In genomic region chrX:166661043-166661718, GRCm38 (mm10) we compare ENCODE assay signal across 8 mouse cellular contexts.
DNase-seq lines count a peak whose midpoint lies in the region; ATAC-seq and TF ChIP-seq lines count a peak whose summit lies in the region.

No protein-coding gene starts in this region.

- DNase-seq in R1 (ENCODE audit: low read depth, low spot score): peak; percentile 90
- DNase-seq in cerebellum, postnatal 4 days (ENCODE audit: low spot score in 2 of 2): peak; percentile 4 to 27
- peak; percentile 65 for DNase-seq in gastrocnemius, adult 2 months
- DNase-seq in left cerebral cortex, adult 11 months (ENCODE audit: low spot score): peak; percentile 33
- DNase-seq in lung, postnatal 36 days: peak; percentile 86
- peak; percentile 64 to 69 for DNase-seq in right cerebral cortex, adult 2 months (ENCODE audit: low spot score in 2 of 2)
- DNase-seq in urinary bladder, postnatal 14 days (ENCODE audit: low spot score): peak; percentile 72

- TF ChIP-seq CTCF in gastrocnemius, adult 2 months (IDR thresholded peaks at IDR 0.05): peak; percentile 13; the same call in 1 of the 2 replicates

- peak overlapping the region; percentile 66 for H3K4me3 ChIP-seq in gastrocnemius, adult 2 months
- H3K4me3 ChIP-seq in hindbrain, embryonic 16.5 days (ENCODE audit: low read length): peak overlapping the region; percentile 20

- H3K27ac ChIP-seq in gastrocnemius, adult 2 months: peak overlapping the region; percentile 86
- peak overlapping the region; percentile 78 for H3K27ac ChIP-seq in hindbrain, embryonic 16.5 days (ENCODE audit: low read depth, low read length)

- no peaks in the 10 kb centered on the region for H3K9me3 ChIP-seq in hindbrain, embryonic 16.5 days (ENCODE audit: control insufficient read depth, low read length)

- H3K4me1 ChIP-seq in hindbrain, embryonic 16.5 days (ENCODE audit: control insufficient read depth, insufficient read depth, low read depth, low read length): no peaks in the 10 kb centered on the region

- H3K27me3 ChIP-seq in hindbrain, embryonic 16.5 days (replicated peaks; ENCODE audit: control insufficient read depth, insufficient read depth, low read length): 0 out of 2 replicates have a peak, but pooled peaks cover 2% of the 10 kb centered on the region

- intact Hi-C loops in gastrocnemius, adult 2 months (cut with DNase I): loop anchor here (1.0 to 5.0 kb wide), 2 partner anchors 441 to 572 kb away; no protein-coding TSS in a partner anchor

- H3K4me2 ChIP-seq in hindbrain, embryonic 16.5 days (ENCODE audit: low read length): peak overlapping the region; percentile 53

- H3K36me3 ChIP-seq in hindbrain, embryonic 16.5 days (ENCODE audit: control insufficient read depth, insufficient read depth, low read length): no peaks in the 10 kb centered on the region

- ATAC-seq in hindbrain, embryonic 16.5 days: peak; percentile 90

- peak overlapping the region; percentile 43; the same call in 1 of the 2 replicates for H3K9ac ChIP-seq in hindbrain, embryonic 16.5 days (ENCODE audit: low read depth, low read length)

- 16% methylated on average over 16 of the region's 16 CpGs for WGBS in hindbrain, embryonic 16.5 days

Comparison
In these comparisons a context has a peak if more than half of its experiments do, and no peak if none do; other contexts are left out.
1. Peak in every context shown above with its lines: DNase-seq, ATAC-seq, H3K4me3 ChIP-seq and H3K27ac ChIP-seq.
2. DNase-seq: peak in every context shown above with its lines; median percentile 90 in R1; 86 in lung, postnatal 36 days; 72 in urinary bladder, postnatal 14 days; 66 in right cerebral cortex, adult 2 months; 65 in gastrocnemius, adult 2 months; 33 in left cerebral cortex, adult 11 months; 16 in cerebellum, postnatal 4 days.